In genomic region chr15:25608742-25609141, GRCm38 (mm10) we compare ENCODE assay signal across 23 mouse cellular contexts. TPM values are rescaled to one million over a fixed set of nuclear protein-coding genes. Genes with fewer than 3 reads are reported as not detected.
A peak's percentile ranks its signal among the peaks of the same experiment; 100 is the strongest.
DNase-seq lines count a peak whose midpoint lies in the region; ATAC-seq lines count a peak whose summit lies in the region.
"Had no signal": no experiment of that assay in that cellular context is flagged by ENCODE, and none has a peak within 500 bp of the region (broad histone marks: within the 10 kb centered on the region; RNA-seq: fewer than 3 reads in every experiment).

No protein-coding gene starts in this region.

- H3K27me3 ChIP-seq in heart, embryonic 11.5 days (ENCODE audit: control insufficient read depth, insufficient read depth, low read length) = no peaks in the 10 kb centered on the region; the same call in 1 of the 2 replicates
- no peaks in the 10 kb centered on the region for H3K27me3 ChIP-seq in liver, embryonic 15.5 days
- H3K27me3 ChIP-seq: embryonic facial prominence, embryonic 15.5 days; hindbrain, embryonic 12.5 days; limb, embryonic 13.5 days; lung, embryonic 15.5 days had no signal

- no peak for DNase-seq in heart, adult 9 months (ENCODE audit: low spot score in 2 of 2)
- DNase-seq in 416B (ENCODE audit: low read depth) = peak; percentile 82
- DNase-seq in adrenal gland, adult 2 months = no peak
- DNase-seq in thymus, postnatal 36 days = no peak
- DNase-seq in adrenal gland, postnatal 4 days (ENCODE audit: low spot score in 2 of 2) = no peak
- DNase-seq: adrenal gland, postnatal 10 days; cerebellum, adult 9-10 months; gastrocnemius, postnatal 10 days; heart, adult 11 months; kidney, postnatal 4 days; layer of hippocampus, adult 9-11 months; lung, postnatal 36 days had no signal

- H3K4me1 ChIP-seq in heart, embryonic 11.5 days (ENCODE audit: control insufficient read depth, insufficient read depth, low read length) = peaks cover 11% of the 10 kb centered on the region
- H3K4me1 ChIP-seq in liver, embryonic 15.5 days (replicated peaks) = peaks cover 38% of the 10 kb centered on the region
- H3K4me1 ChIP-seq: embryonic facial prominence, embryonic 15.5 days; midbrain, embryonic 12.5 days had no signal

- WGBS in heart, embryonic 11.5 days (ENCODE audit: insufficient replicate concordance) = 15% methylated on average over 3 of the region's 3 CpGs
- WGBS in liver, embryonic 15.5 days (ENCODE audit: insufficient replicate concordance) = 10% methylated on average over 3 of the region's 3 CpGs

- no peak for ATAC-seq in heart, embryonic 11.5 days (replicated peaks; ENCODE audit: insufficient number of reproducible peaks, low FRiP score, low TSS enrichment)
- peak; percentile 36 for ATAC-seq in granulocyte monocyte progenitor cell, adult 5-6 weeks (replicated peaks; ENCODE audit: poor library complexity, severe bottlenecking)
- ATAC-seq in liver, embryonic 15.5 days (ENCODE audit: insufficient read depth) = peak; percentile 82
- ATAC-seq: forebrain, embryonic 16.5 days; intestine, postnatal 0 days had no signal

- no peak overlapping the region for H3K9ac ChIP-seq in heart, embryonic 11.5 days (ENCODE audit: low read depth, low read length)
- no peak overlapping the region for H3K9ac ChIP-seq in liver, embryonic 15.5 days
- H3K9ac ChIP-seq: embryonic facial prominence, embryonic 15.5 days; hindbrain, embryonic 12.5 days; limb, embryonic 13.5 days; lung, embryonic 15.5 days; midbrain, embryonic 12.5 days had no signal

- no peaks in the 10 kb centered on the region for H3K36me3 ChIP-seq in heart, embryonic 11.5 days (ENCODE audit: control insufficient read depth, insufficient read depth, low read length)
- no peaks in the 10 kb centered on the region for H3K36me3 ChIP-seq in liver, embryonic 15.5 days (replicated peaks)
- H3K36me3 ChIP-seq: embryonic facial prominence, embryonic 15.5 days; forebrain, embryonic 10.5 days; hindbrain, embryonic 12.5 days; limb, embryonic 13.5 days; lung, embryonic 15.5 days; midbrain, embryonic 12.5 days had no signal

- no peak overlapping the region for H3K4me3 ChIP-seq in heart, embryonic 11.5 days (ENCODE audit: low read depth, low read length)
- H3K4me3 ChIP-seq in liver, embryonic 15.5 days (replicated peaks) = no peak overlapping the region
- H3K4me3 ChIP-seq: embryonic facial prominence, embryonic 15.5 days; forebrain, embryonic 10.5 days; hindbrain, embryonic 12.5 days; limb, embryonic 13.5 days; lung, embryonic 15.5 days; midbrain, embryonic 12.5 days had no signal

- H3K27ac ChIP-seq in heart, embryonic 11.5 days (ENCODE audit: low read depth, low read length) = no peak overlapping the region
- H3K27ac ChIP-seq in liver, embryonic 15.5 days (replicated peaks) = 0 out of 2 replicates have a peak overlapping the region, but pooled peaks have one; percentile 41
- H3K27ac ChIP-seq: embryonic facial prominence, embryonic 15.5 days; forebrain, embryonic 10.5 days; hindbrain, embryonic 12.5 days; limb, embryonic 13.5 days; lung, embryonic 15.5 days; midbrain, embryonic 12.5 days had no signal

- H3K4me2 ChIP-seq in heart, embryonic 11.5 days = peak overlapping the region; percentile 43
- H3K4me2 ChIP-seq in liver, embryonic 15.5 days = peak overlapping the region; percentile 51
- H3K4me2 ChIP-seq: embryonic facial prominence, embryonic 15.5 days; hindbrain, embryonic 12.5 days; limb, embryonic 13.5 days; lung, embryonic 15.5 days; midbrain, embryonic 12.5 days had no signal

- H3K9me3 ChIP-seq in heart, embryonic 11.5 days (replicated peaks; ENCODE audit: control insufficient read depth, low read length) = no peaks in the 10 kb centered on the region
- H3K9me3 ChIP-seq in liver, embryonic 15.5 days (replicated peaks) = no peaks in the 10 kb centered on the region
- H3K9me3 ChIP-seq: embryonic facial prominence, embryonic 15.5 days; hindbrain, embryonic 12.5 days; limb, embryonic 13.5 days; lung, embryonic 15.5 days; midbrain, embryonic 12.5 days had no signal

RNA-seq across cellular contexts. Expression of gene Myo10, which starts 13.6 kb away (rescaled TPM):
- 11.5 and 15.4 TPM in 2 replicates for polyA plus RNA-seq in heart, embryonic 11.5 days (2014; fragmentation: Nextera tagmentation; extraction: Ambion mirVana)
- 1.4 and 8.9 TPM in 2 replicates for total RNA-seq in granulocyte monocyte progenitor cell, adult 5-6 weeks (2014; fragmentation: Nextera tagmentation)
- total RNA-seq in granulocyte monocyte progenitor cell, adult 5-6 weeks (2017) = 2.9 and 3.3 TPM in 2 replicates
- 3.9 TPM in 2 replicates for polyA plus RNA-seq in liver, embryonic 15.5 days (2015; fragmentation: Nextera tagmentation; extraction: Ambion mirVana)
- total RNA-seq in adrenal gland, adult 2 months (2021) = 100 to 1,000 TPM in 1 of 2 experiments, 10 to 100 TPM in 1; 63.9 to 103 TPM
- 35.8 and 42.1 TPM in 2 replicates for polyA plus RNA-seq in adrenal gland, adult 2 months (2012; rRNA removed)
- total RNA-seq in adrenal gland, postnatal 4 days (2021) = 10 to 100 TPM; 87.7 to 91.2 TPM

Comparison
In these comparisons a context has a peak if more than half of its experiments do, and no peak if none do; other contexts are left out.
1. RNA of gene Myo10, which starts 13.6 kb away (total RNA-seq): 63.9 to 103 TPM in adrenal gland, adult 2 months and 87.7 to 91.2 TPM in adrenal gland, postnatal 4 days; 1.4 to 8.9 TPM in granulocyte monocyte progenitor cell, adult 5-6 weeks; every median in the first group is over 4 times any median in the second.